Mouse (Mus musculus) kidney, adult 2 months (tissue): ENCODE measurements around the gene Il10ra. TPM values are rescaled to one million over a fixed set of nuclear protein-coding genes. Genes with fewer than 3 reads are reported as not detected.

Source experiments
- DNase-seq: peaks from one replicate; pipeline ENCODE4 v3.0.0; 2021
- H3K27ac ChIP-seq: fragments of 200-500 bp; 2 replicates; pipeline ENCODE4 v1.5.1; 2012; ENCODE audit warnings: low read depth, low read length, control low read depth, inconsistent platforms; ENCODE audit not compliant: insufficient read depth
- H3K27me3 ChIP-seq: fragments of 200-500 bp; replicated peaks from 2 replicates; pipeline ENCODE4 v1.6.1; 2012; ENCODE audit warnings: mild to moderate bottlenecking, moderate library complexity, low read length, inconsistent platforms; ENCODE audit not compliant: control insufficient read depth, insufficient read depth
- H3K36me3 ChIP-seq: fragments of 200-500 bp; 2 replicates; pipeline ENCODE4 v1.6.1; 2012; ENCODE audit warnings: mild to moderate bottlenecking, moderate library complexity, low read length, inconsistent platforms; ENCODE audit not compliant: control insufficient read depth, insufficient read depth
- H3K4me1 ChIP-seq: fragments of 200-500 bp; 2 replicates; pipeline ENCODE4 v1.6.1; 2011; ENCODE audit warnings: low read length; ENCODE audit not compliant: control insufficient read depth, insufficient read depth
- H3K4me3 ChIP-seq: fragments of 200-500 bp; 2 replicates; pipeline ENCODE4 v1.5.1; 2011; ENCODE audit warnings: mild to moderate bottlenecking, low read depth, low read length, control low read depth; ENCODE audit not compliant: insufficient read depth
- CTCF ChIP-seq: fragments of 200-500 bp; conservative IDR thresholded peaks from 2 replicates; pipeline ENCODE4 v1.5.1; 2011; ENCODE audit warnings: low read depth, mild to moderate bottlenecking, control low read depth, low read length, moderate library complexity, mixed read lengths; ENCODE audit not compliant: insufficient read depth, insufficient read length
- POLR2A ChIP-seq: fragments of 200-500 bp; IDR thresholded peaks from one replicate; pipeline ENCODE4 v1.6.1; 2011; ENCODE audit warnings: low read depth, low read length, control low read depth
- WGBS: fragments of 180-500 bp; shearing (Covaris S2); methylation state at CpG from one replicate; pipeline ENCODE4 v1.1.7; 2018; 5-methylcytosine and 5-hydroxymethylcytosine counted together
- polyA plus RNA-seq: library from polyadenylated mRNA; depleted of rRNA; stranded (reverse); fragments of >200 nt; gene quantifications from 2 replicates; pipeline ENCODE4 v1.2.3, GENCODE M21; 2012

Gene Il10ra
- polyA plus RNA-seq, 1 experiment, result 5.3 TPM

GRCm38 (mm10) chr9:45280059-45280458 lies 11.1 kb upstream of the Il10ra start:
- 79% methylated on average over 3 of the region's 3 CpGs for WGBS
- Histone ChIP-seq H3K36me3 (no peaks in the 10 kb centered on the region), H3K27me3 (no peaks in the 10 kb centered on the region), H3K27ac (no peak overlapping the region), H3K4me1 (no peaks in the 10 kb centered on the region), H3K4me3 (no peak overlapping the region)
- no peak for TF ChIP-seq POLR2A
- TF ChIP-seq CTCF, result no peak
- no peak for DNase-seq

GRCm38 (mm10) chr9:45274635-45275034 lies 5.7 kb upstream of the Il10ra start:
- H3K27me3 ChIP-seq, result no peaks in the 10 kb centered on the region
- TF ChIP-seq CTCF (no peak), POLR2A (no peak)
- H3K4me3 ChIP-seq, result no peak overlapping the region
- 94% methylated on average over 2 of the region's 2 CpGs for WGBS
- DNase-seq, result no peak
- no peaks in the 10 kb centered on the region for H3K36me3 ChIP-seq
- H3K27ac ChIP-seq, result no peak overlapping the region
- H3K4me1 ChIP-seq, result no peaks in the 10 kb centered on the region

GRCm38 (mm10) chr9:45274218-45274617 lies 5.3 kb upstream of the Il10ra start:
- 75% methylated on average over 4 of the region's 4 CpGs for WGBS
- Histone ChIP-seq H3K4me1 (no peaks in the 10 kb centered on the region), H3K36me3 (no peaks in the 10 kb centered on the region), H3K27ac (no peak overlapping the region), H3K27me3 (no peaks in the 10 kb centered on the region), H3K4me3 (no peak overlapping the region)
- no peak for DNase-seq
- no peak for TF ChIP-seq POLR2A
- no peak for TF ChIP-seq CTCF

GRCm38 (mm10) chr9:45272213-45272612 lies 3.3 kb upstream of the Il10ra start:
- TF ChIP-seq CTCF (no peak), POLR2A (no peak)
- no peak overlapping the region for H3K27ac ChIP-seq
- no peak overlapping the region for H3K4me3 ChIP-seq
- no peaks in the 10 kb centered on the region for H3K4me1 ChIP-seq
- no peak for DNase-seq
- H3K27me3 ChIP-seq, result no peaks in the 10 kb centered on the region
- WGBS, result 49% methylated on average over 5 of the region's 5 CpGs
- no peaks in the 10 kb centered on the region for H3K36me3 ChIP-seq

GRCm38 (mm10) chr9:45268079-45268478 lies 870 bp downstream of the Il10ra start:
- no peaks in the 10 kb centered on the region for H3K4me1 ChIP-seq
- H3K36me3 ChIP-seq, result no peaks in the 10 kb centered on the region
- no peaks in the 10 kb centered on the region for H3K27me3 ChIP-seq
- TF ChIP-seq CTCF (no peak), POLR2A (no peak)
- no peak for DNase-seq
- H3K4me3 ChIP-seq, result peak overlapping the region; percentile 7; the same call in 1 of the 2 replicates
- no peak overlapping the region for H3K27ac ChIP-seq
- WGBS, result 41% methylated on average over 4 of the region's 4 CpGs

GRCm38 (mm10) chr9:45267099-45267498 lies 1.9 kb downstream of the Il10ra start:
- no peaks in the 10 kb centered on the region for H3K36me3 ChIP-seq
- TF ChIP-seq POLR2A (no peak), CTCF (no peak)
- no peak for DNase-seq
- no peak overlapping the region for H3K4me3 ChIP-seq
- no peaks in the 10 kb centered on the region for H3K27me3 ChIP-seq
- no peak overlapping the region for H3K27ac ChIP-seq
- 77% methylated on average over 4 of the region's 4 CpGs for WGBS
- no peaks in the 10 kb centered on the region for H3K4me1 ChIP-seq

GRCm38 (mm10) chr9:45261872-45262271 lies 7.1 kb downstream of the Il10ra start:
- DNase-seq, result no peak
- Histone ChIP-seq H3K27ac (no peak overlapping the region), H3K36me3 (no peaks in the 10 kb centered on the region), H3K4me3 (no peak overlapping the region), H3K4me1 (no peaks in the 10 kb centered on the region), H3K27me3 (no peaks in the 10 kb centered on the region)
- WGBS, result 56% methylated on average over 5 of the region's 5 CpGs
- no peak for TF ChIP-seq CTCF
- TF ChIP-seq POLR2A, result no peak

- H3K27ac ChIP-seq, result no peak overlapping the region
- TF ChIP-seq CTCF (no peak), POLR2A (no peak)
- H3K36me3 ChIP-seq, result no peaks in the 10 kb centered on the region
- H3K4me3 ChIP-seq, result no peak overlapping the region
- WGBS, result 45% methylated on average over 4 of the region's 4 CpGs
- H3K27me3 ChIP-seq, result no peaks in the 10 kb centered on the region
- H3K4me1 ChIP-seq, result no peaks in the 10 kb centered on the region
- DNase-seq, result peak; percentile 86
Observed at GRCm38 (mm10) chr9:45261466-45261865, 7.5 kb downstream of the Il10ra start.
